In the genomic region with DNA sequence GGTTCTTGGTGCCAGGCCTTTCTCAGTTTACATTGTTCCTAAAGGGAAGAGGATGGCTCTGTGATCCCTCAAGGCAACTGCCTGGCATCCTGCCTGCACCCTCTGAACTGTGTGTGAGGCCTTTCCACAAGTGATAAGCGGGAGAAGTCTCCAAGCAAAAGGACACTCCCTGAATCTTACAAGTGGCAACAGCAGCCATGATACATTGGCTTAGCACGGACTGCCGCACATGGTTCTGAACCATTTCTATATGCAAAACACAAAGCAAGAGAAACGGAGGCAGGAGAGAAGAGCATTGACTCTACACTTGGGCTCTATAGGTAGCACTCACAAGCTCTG, we compare ENCODE assay signal across 10 mouse cellular contexts. TPM values are rescaled to one million over a fixed set of nuclear protein-coding genes. Genes with fewer than 3 reads are reported as not detected.
DNase-seq lines count a peak whose midpoint lies in the region; ATAC-seq lines count a peak whose summit lies in the region.
"Had no signal": no experiment of that assay in that cellular context is flagged by ENCODE, and none has a peak within 500 bp of the region (broad histone marks: within the 10 kb centered on the region; RNA-seq: fewer than 3 reads in every experiment).

No protein-coding gene starts in this region.

- H3K4me3 ChIP-seq in kidney, embryonic 16.5 days (ENCODE audit: low read length): no peak overlapping the region
- no peak overlapping the region for H3K4me3 ChIP-seq in midbrain, embryonic 14.5 days (replicated peaks; ENCODE audit: low read depth, low read length)
- H3K4me3 ChIP-seq: erythroblast, embryonic 14.5 days; liver, embryonic 15.5 days had no signal

- 77% methylated on average over 4 of the region's 4 CpGs for WGBS in kidney, embryonic 16.5 days
- WGBS in midbrain, embryonic 14.5 days: 73% methylated on average over 4 of the region's 4 CpGs

- H3K9me3 ChIP-seq in kidney, embryonic 16.5 days (ENCODE audit: low read length): no peaks in the 10 kb centered on the region
- H3K9me3 ChIP-seq in midbrain, embryonic 14.5 days (ENCODE audit: control insufficient read depth, low read length): no peaks in the 10 kb centered on the region
- H3K9me3 ChIP-seq: liver, embryonic 15.5 days had no signal

- H3K9ac ChIP-seq in kidney, embryonic 16.5 days (replicated peaks; ENCODE audit: low read length): 0 out of 2 replicates have a peak overlapping the region, but pooled peaks have one; percentile 17
- peak overlapping the region; percentile 43 for H3K9ac ChIP-seq in midbrain, embryonic 14.5 days (replicated peaks; ENCODE audit: low read length)
- H3K9ac ChIP-seq: liver, embryonic 15.5 days had no signal

- no peak for DNase-seq in kidney, postnatal 36 days
- DNase-seq in adrenal gland, postnatal 36 days: peak; percentile 61 to 67
- DNase-seq in heart, postnatal 4 days: peak; percentile 55
- no peak for DNase-seq in midbrain, embryonic 14.5 days
- no peak for DNase-seq in spleen, adult 18-20 months
- no peak for DNase-seq in B cell, adult 2 months
- no peak for DNase-seq in Muller cell, postnatal 12 days (ENCODE audit: inconsistent ontology term)

- no peaks in the 10 kb centered on the region for H3K27me3 ChIP-seq in kidney, embryonic 16.5 days (ENCODE audit: insufficient read depth, low read length)
- H3K27me3 ChIP-seq in midbrain, embryonic 14.5 days (ENCODE audit: control insufficient read depth, insufficient read depth, low read length): no peaks in the 10 kb centered on the region

- peaks cover 48% of the 10 kb centered on the region for H3K4me1 ChIP-seq in kidney, embryonic 16.5 days (ENCODE audit: insufficient read depth, low read length)
- peaks cover 38% of the 10 kb centered on the region for H3K4me1 ChIP-seq in midbrain, embryonic 14.5 days (ENCODE audit: control insufficient read depth, insufficient read depth, low read length)

- no peaks in the 10 kb centered on the region for H3K36me3 ChIP-seq in kidney, embryonic 16.5 days (ENCODE audit: insufficient read depth, low read length)
- no peaks in the 10 kb centered on the region for H3K36me3 ChIP-seq in midbrain, embryonic 14.5 days (ENCODE audit: control insufficient read depth, insufficient read depth, low read length)
- H3K36me3 ChIP-seq: liver, embryonic 15.5 days had no signal

- H3K4me2 ChIP-seq in kidney, embryonic 16.5 days (replicated peaks; ENCODE audit: low read depth, low read length): peak overlapping the region; percentile 74
- H3K4me2 ChIP-seq in midbrain, embryonic 14.5 days (ENCODE audit: low read length): peak overlapping the region; percentile 96

- peak overlapping the region; percentile 80 for H3K27ac ChIP-seq in kidney, embryonic 16.5 days (ENCODE audit: low read length)
- H3K27ac ChIP-seq in midbrain, embryonic 14.5 days (replicated peaks; ENCODE audit: low read depth, low read length): peak overlapping the region; percentile 5; the same call in 1 of the 2 replicates
- H3K27ac ChIP-seq: liver, embryonic 15.5 days had no signal

- no peak for ATAC-seq in kidney, embryonic 16.5 days (ENCODE audit: low FRiP score, low TSS enrichment)
- no peak for ATAC-seq in midbrain, embryonic 14.5 days (ENCODE audit: low FRiP score, low TSS enrichment)

RNA-seq across cellular contexts. Expression of gene Lrrc75a, which starts 3.0 kb away (rescaled TPM):
- 13.8 and 15.6 TPM in 2 replicates for polyA plus RNA-seq in kidney, embryonic 16.5 days (2015; fragmentation: Nextera tagmentation; extraction: Ambion mirVana)
- 10 to 100 TPM; 28.0 to 31.8 TPM for total RNA-seq in adrenal gland, postnatal 36 days (2021)
- 10 to 100 TPM; 15.7 to 16.5 TPM for total RNA-seq in heart, postnatal 4 days (2021)
- 11.1 and 13.1 TPM in 2 replicates for polyA plus RNA-seq in midbrain, embryonic 14.5 days (2014; fragmentation: Nextera tagmentation; extraction: Ambion mirVana)

RNA-seq across cellular contexts. Expression of gene Mmgt2, which starts 3.2 kb away (rescaled TPM):
- polyA plus RNA-seq in kidney, embryonic 16.5 days (2015; fragmentation: Nextera tagmentation; extraction: Ambion mirVana): 66.2 and 68.1 TPM in 2 replicates
- 10 to 100 TPM; 38.0 to 42.6 TPM for total RNA-seq in adrenal gland, postnatal 36 days (2021)
- total RNA-seq in heart, postnatal 4 days (2021): 10 to 100 TPM; 18.5 to 20.9 TPM
- 21.6 TPM in 2 replicates for polyA plus RNA-seq in midbrain, embryonic 14.5 days (2014; fragmentation: Nextera tagmentation; extraction: Ambion mirVana)

Comparison
In these comparisons a context has a peak if more than half of its experiments do, and no peak if none do; other contexts are left out.
1. DNase-seq: peak in adrenal gland, postnatal 36 days (2 of 2) and heart, postnatal 4 days (single experiment); none in kidney, postnatal 36 days (0 of 2), midbrain, embryonic 14.5 days (single experiment), spleen, adult 18-20 months (0 of 2), B cell, adult 2 months (0 of 2) and Muller cell, postnatal 12 days (single experiment).